Mouse (Mus musculus) forebrain, embryonic 15.5 days (tissue): ENCODE results near the gene Olfr1457. TPM values are rescaled to one million over a fixed set of nuclear protein-coding genes. Genes with fewer than 3 reads are reported as not detected.

Experiments
- ATAC-seq: fragments of 200-750 bp; cut with Nextera tagmentation; replicated peaks from 2 replicates; pipeline ENCODE4 v1.8.0; 2017; ENCODE audit warnings: mild to moderate bottlenecking, moderate TSS enrichment, moderate library complexity
- H3K27ac ChIP-seq: fragments of 300-500 bp; sonication (generic); replicated peaks from 2 replicates; pipeline ENCODE4 v1.5.1; 2015; ENCODE audit warnings: mild to moderate bottlenecking, inconsistent platforms
- H3K27me3 ChIP-seq: fragments of 300-500 bp; sonication (generic); 2 replicates; pipeline ENCODE4 v1.6.1; 2015; ENCODE audit warnings: inconsistent platforms
- H3K36me3 ChIP-seq: fragments of 300-500 bp; sonication (generic); 2 replicates; pipeline ENCODE4 v1.6.1; 2015; ENCODE audit warnings: mild to moderate bottlenecking, inconsistent platforms
- H3K4me1 ChIP-seq: fragments of 300-500 bp; sonication (generic); 2 replicates; pipeline ENCODE4 v1.6.1; 2015; ENCODE audit warnings: inconsistent platforms
- H3K4me2 ChIP-seq: fragments of 300-500 bp; sonication (generic); replicated peaks from 2 replicates; pipeline ENCODE4 v1.6.1; 2015; ENCODE audit warnings: mild to moderate bottlenecking, inconsistent platforms
- H3K4me3 ChIP-seq: fragments of 300-500 bp; sonication (generic); 2 replicates; pipeline ENCODE4 v1.5.1; 2015; ENCODE audit warnings: mild to moderate bottlenecking, inconsistent platforms
- H3K9ac ChIP-seq: fragments of 300-500 bp; sonication (generic); replicated peaks from 2 replicates; pipeline ENCODE4 v1.6.1; 2015; ENCODE audit warnings: mild to moderate bottlenecking, inconsistent platforms
- H3K9me3 ChIP-seq: fragments of 300-500 bp; sonication (generic); 2 replicates; pipeline ENCODE4 v1.6.1; 2016; ENCODE audit warnings: inconsistent platforms
- WGBS: fragments of 180-500 bp; shearing (Covaris S2); methylation state at CpG from one replicate; pipeline ENCODE4 v1.1.7; 2015; ENCODE audit warnings: mixed read lengths; 5-methylcytosine and 5-hydroxymethylcytosine counted together
- polyA plus RNA-seq: library from polyadenylated mRNA; unstranded; fragments of >200 nt; fragmentation: Nextera tagmentation; extraction: Ambion mirVana; gene quantifications from 2 replicates; pipeline ENCODE4 v1.2.1, GENCODE M21; 2015

Olfr1457 gene
- not detected in 2 replicates for polyA plus RNA-seq

- WGBS, result 86% methylated on average over 2 of the region's 2 CpGs
- Histone ChIP-seq H3K4me1 (no peaks in the 10 kb centered on the region), H3K27ac (no peak within 1 kb of the TSS), H3K4me3 (no peak within 1 kb of the TSS), H3K4me2 (no peak within 1 kb of the TSS), H3K27me3 (no peaks in the 10 kb centered on the region), H3K36me3 (no peaks in the 10 kb centered on the region), H3K9ac (no peak within 1 kb of the TSS), H3K9me3 (peaks cover 19% of the 10 kb centered on the region)
- no peak for ATAC-seq
These were observed at the start of gene Olfr1457 for GRCm38 (mm10) chr19:13097791-13098190. Olfr1457 (minus strand) TSS chr19:13097891.

- no peak for ATAC-seq
These were observed 9.0 kb upstream of the Olfr1457 start, which contains the start of gene Olfr1458 for GRCm38 (mm10) chr19:13106675-13107074. Olfr1458 (minus strand) TSS chr19:13106775.

DNA sequence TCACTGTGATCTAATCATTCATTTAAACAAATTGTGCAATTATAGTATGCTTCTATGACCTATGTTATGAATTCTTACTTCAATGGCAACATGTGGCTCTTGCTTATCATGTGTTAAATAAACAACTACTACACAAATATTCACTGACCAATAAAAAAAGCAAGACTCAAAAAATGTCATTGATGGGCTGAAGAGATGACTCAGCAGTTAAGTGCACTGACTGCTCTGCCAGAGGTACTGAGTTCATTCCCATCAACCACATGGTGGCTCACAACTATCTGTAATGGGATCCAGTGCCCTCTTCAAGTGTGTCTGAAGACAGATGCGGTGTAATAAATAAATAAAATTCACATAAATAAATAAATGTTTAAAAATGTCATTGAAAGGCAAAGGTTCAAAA lies 3.8 kb downstream of the Olfr1457 start:
- H3K27ac ChIP-seq, result no peak overlapping the region

More at GRCm38 (mm10) chr19:13106675-13107074, 9.0 kb upstream of the Olfr1457 start, which contains the start of gene Olfr1458:
- no peak within 1 kb of the TSS for H3K9ac ChIP-seq
- H3K4me2 ChIP-seq, result no peak within 1 kb of the TSS
- WGBS, result 84% methylated on average over 3 of the region's 3 CpGs
- no peaks in the 10 kb centered on the region for H3K4me1 ChIP-seq
- H3K27me3 ChIP-seq, result no peaks in the 10 kb centered on the region
- H3K36me3 ChIP-seq, result no peaks in the 10 kb centered on the region
- no peak within 1 kb of the TSS for H3K4me3 ChIP-seq
- H3K9me3 ChIP-seq, result peaks cover 22% of the 10 kb centered on the region
- H3K27ac ChIP-seq, result no peak within 1 kb of the TSS

GRCm38 (mm10) chr19:13060310-13060709 lies 37.4 kb downstream of the Olfr1457 start, which contains the start of gene Olfr1454:
Olfr1454 (plus strand) TSS chr19:13060610.
- no peak within 1 kb of the TSS for H3K4me2 ChIP-seq
- ATAC-seq, result no peak

More for the DNA sequence above, 3.8 kb downstream of the Olfr1457 start:
- H3K4me2 ChIP-seq, result no peak overlapping the region
- WGBS, result 82% methylated on average over 1 of the region's 1 CpGs
- H3K4me3 ChIP-seq, result no peak overlapping the region
- H3K9me3 ChIP-seq, result peaks cover 11% of the 10 kb centered on the region
- H3K9ac ChIP-seq, result no peak overlapping the region
- H3K27me3 ChIP-seq, result no peaks in the 10 kb centered on the region
- H3K36me3 ChIP-seq, result no peaks in the 10 kb centered on the region
- ATAC-seq, result no peak
- no peaks in the 10 kb centered on the region for H3K4me1 ChIP-seq

More at GRCm38 (mm10) chr19:13060310-13060709, 37.4 kb downstream of the Olfr1457 start, which contains the start of gene Olfr1454:
- H3K4me3 ChIP-seq, result no peak within 1 kb of the TSS
- H3K27ac ChIP-seq, result no peak within 1 kb of the TSS
- H3K4me1 ChIP-seq, result no peaks in the 10 kb centered on the region
- no peaks in the 10 kb centered on the region for H3K27me3 ChIP-seq
- H3K9ac ChIP-seq, result no peak within 1 kb of the TSS
- H3K36me3 ChIP-seq, result no peaks in the 10 kb centered on the region
- WGBS, result 67% methylated on average over 2 of the region's 2 CpGs
- peaks cover 16% of the 10 kb centered on the region for H3K9me3 ChIP-seq

Other genes starting within 250 kb of the Olfr1457 start
- not detected in 2 replicates for gene Olfr1444, start 240.6 kb downstream of the Olfr1457 start, polyA plus RNA-seq
- not detected in 2 replicates for gene Olfr1445, start 214.0 kb downstream of the Olfr1457 start, polyA plus RNA-seq
- gene Olfr1446, start 204.4 kb downstream of the Olfr1457 start, polyA plus RNA-seq, result not detected in 2 replicates
- not detected in 2 replicates for gene Olfr1447, start 194.1 kb downstream of the Olfr1457 start, polyA plus RNA-seq
- gene Olfr1448, start 173.5 kb downstream of the Olfr1457 start, polyA plus RNA-seq, result not detected in 2 replicates
- not detected in 2 replicates for gene Olfr1449, start 167.1 kb downstream of the Olfr1457 start, polyA plus RNA-seq
- gene Olfr1450, start 147.6 kb downstream of the Olfr1457 start, polyA plus RNA-seq, result not detected in 2 replicates
- not detected in 2 replicates for gene Olfr1451, start 102.9 kb downstream of the Olfr1457 start, polyA plus RNA-seq
- gene Olfr1453, start 69.6 kb downstream of the Olfr1457 start, polyA plus RNA-seq, result not detected in 2 replicates
- gene Olfr1454, start 37.3 kb downstream of the Olfr1457 start, polyA plus RNA-seq, result not detected in 2 replicates
- not detected in 2 replicates for gene Olfr1458, start 8.9 kb upstream of the Olfr1457 start, polyA plus RNA-seq
- gene Olfr1459, start 51.7 kb upstream of the Olfr1457 start, polyA plus RNA-seq, result not detected in 2 replicates
- not detected in 2 replicates for gene Olfr1461, start 65.1 kb upstream of the Olfr1457 start, polyA plus RNA-seq
- gene Olfr1462, start 87.8 kb upstream of the Olfr1457 start, polyA plus RNA-seq, result not detected in 2 replicates
- gene Olfr1463, start 133.4 kb upstream of the Olfr1457 start, polyA plus RNA-seq, result not detected in 2 replicates
- gene Olfr1465, start 217.7 kb upstream of the Olfr1457 start, polyA plus RNA-seq, result not detected in 2 replicates
- gene Olfr1466, start 241.0 kb upstream of the Olfr1457 start, polyA plus RNA-seq, result not detected in 2 replicates